Mouse (Mus musculus) mammary gland, adult 2 months (tissue): ENCODE results near the gene Adipor2. TPM values are rescaled to one million over a fixed set of nuclear protein-coding genes. Genes with fewer than 3 reads are reported as not detected.

Experiments
- polyA plus RNA-seq: library from polyadenylated mRNA; depleted of rRNA; stranded (reverse); fragments of >200 nt; gene quantifications from 2 replicates; pipeline ENCODE4 v1.2.3, GENCODE M21; 2012; ENCODE audit warnings: low replicate concordance; rRNA removed

Adipor2 gene
- polyA plus RNA-seq, result 154 and 332 TPM in 2 replicates

DNA sequence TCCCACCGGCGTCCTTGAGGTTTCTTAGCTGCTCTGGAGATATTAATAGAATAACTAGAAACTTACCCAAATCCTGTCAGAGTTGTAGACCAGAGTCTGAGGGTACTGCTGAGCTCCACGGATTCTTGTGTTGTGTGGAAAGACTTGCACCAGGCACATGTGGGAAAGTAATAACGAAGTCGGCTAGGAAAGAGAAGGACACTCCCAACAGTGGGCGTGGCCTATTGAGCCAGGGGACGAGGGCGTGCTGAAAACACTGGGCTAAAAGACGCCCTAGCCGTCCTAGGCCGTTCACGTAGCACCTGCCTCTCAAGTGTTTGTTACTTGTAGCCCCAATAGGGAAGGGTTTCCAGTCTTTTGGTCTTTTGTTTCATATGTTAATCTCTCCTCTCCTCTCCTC, at the start of gene Adipor2:
Gene Adipor2, minus strand, starts transcription at position 351 of the 400 bp plus-strand sequence.

GRCm38 (mm10) chr6:119330506-119330905, 87.0 kb downstream of the Adipor2 start, which contains the start of gene Lrtm2:
TSS of gene Lrtm2 (minus strand) at chr6:119330766.

Other genes starting within 250 kb of the Adipor2 start
- 15.3 and 25.0 TPM in 2 replicates for gene Dcp1b, start 242.5 kb downstream of the Adipor2 start, polyA plus RNA-seq
- gene Cacna1c, start 221.3 kb downstream of the Adipor2 start, polyA plus RNA-seq, result 2.3 and 2.9 TPM in 2 replicates
- 2.4 and 5.1 TPM in 2 replicates for gene Cacna2d4, start 181.2 kb downstream of the Adipor2 start, polyA plus RNA-seq
- gene Lrtm2, start 86.9 kb downstream of the Adipor2 start, polyA plus RNA-seq, result 0.35 and 0.59 TPM in 2 replicates
- gene Fbxl14, start 62.0 kb upstream of the Adipor2 start, polyA plus RNA-seq, result 53.1 and 129 TPM in 2 replicates
- 5.6 and 10.3 TPM in 2 replicates for gene Wnt5b, start 126.6 kb upstream of the Adipor2 start, polyA plus RNA-seq